ENCODE assay signal across 8 mouse cellular contexts in genomic region chr17:3230231-3231000, GRCm38 (mm10).
A peak's percentile ranks its signal among the peaks of the same experiment; 100 is the strongest.
DNase-seq lines count a peak whose midpoint lies in the region; ATAC-seq and TF ChIP-seq lines count a peak whose summit lies in the region.

No protein-coding gene starts in this region.

- no peak for ATAC-seq in kidney, embryonic 14.5 days (ENCODE audit: low FRiP score, low TSS enrichment)
- peak; percentile 85 for ATAC-seq in forebrain, embryonic 16.5 days
- peak; percentile 83 for ATAC-seq in hindbrain, embryonic 14.5 days (ENCODE audit: low FRiP score)
- ATAC-seq in megakaryocyte-erythroid progenitor cell, adult 5-6 weeks (replicated peaks; ENCODE audit: low FRiP score, low TSS enrichment, poor library complexity, severe bottlenecking): peak; percentile 98

- no peak overlapping the region for H3K4me3 ChIP-seq in kidney, embryonic 14.5 days (ENCODE audit: low read length)
- no peak overlapping the region for H3K4me3 ChIP-seq in cerebellum, adult 2 months (replicated peaks; ENCODE audit: insufficient read depth, low read depth, low read length)
- no peak overlapping the region for H3K4me3 ChIP-seq in forebrain, embryonic 16.5 days (replicated peaks; ENCODE audit: low read length)
- H3K4me3 ChIP-seq in hindbrain, embryonic 14.5 days (replicated peaks; ENCODE audit: low read length): no peak overlapping the region

- H3K9ac ChIP-seq in kidney, embryonic 14.5 days (ENCODE audit: low read depth, low read length): no peak overlapping the region
- no peak overlapping the region for H3K9ac ChIP-seq in forebrain, embryonic 16.5 days (replicated peaks; ENCODE audit: low read depth, low read length)
- H3K9ac ChIP-seq in hindbrain, embryonic 14.5 days: no peak overlapping the region

- no peaks in the 10 kb centered on the region for H3K27me3 ChIP-seq in kidney, embryonic 14.5 days (ENCODE audit: control insufficient read depth, insufficient read depth, low read length)
- no peaks in the 10 kb centered on the region for H3K27me3 ChIP-seq in cerebellum, adult 2 months (ENCODE audit: control insufficient read depth, insufficient read depth, low read length)
- no peaks in the 10 kb centered on the region for H3K27me3 ChIP-seq in forebrain, embryonic 16.5 days (replicated peaks; ENCODE audit: control insufficient read depth, insufficient read depth, low read length)
- no peaks in the 10 kb centered on the region for H3K27me3 ChIP-seq in hindbrain, embryonic 14.5 days (ENCODE audit: control insufficient read depth, insufficient read depth, low read length)

- no peak overlapping the region for H3K4me2 ChIP-seq in kidney, embryonic 14.5 days (replicated peaks; ENCODE audit: low read depth, low read length)
- H3K4me2 ChIP-seq in forebrain, embryonic 16.5 days (ENCODE audit: low read length): no peak overlapping the region
- no peak overlapping the region for H3K4me2 ChIP-seq in hindbrain, embryonic 14.5 days (replicated peaks)

- 77% methylated on average over 17 of the region's 17 CpGs for WGBS in kidney, embryonic 14.5 days
- WGBS in cerebellum, adult 2 months: 67% methylated on average over 17 of the region's 17 CpGs
- WGBS in forebrain, embryonic 16.5 days: 74% methylated on average over 17 of the region's 17 CpGs
- 73% methylated on average over 17 of the region's 17 CpGs for WGBS in hindbrain, embryonic 14.5 days

- peak; percentile 26 for DNase-seq in kidney, adult 11 months
- DNase-seq in cerebellum, adult 2 months: peak; percentile 42 to 53
- peak; percentile 84 for DNase-seq in hindbrain, embryonic 14.5 days (ENCODE audit: low spot score)
- DNase-seq in left cerebral cortex, adult 18-20 months (ENCODE audit: low spot score in 2 of 2): peak; percentile 57 to 66
- DNase-seq in spleen, adult 12 weeks (ENCODE audit: low spot score): peak; percentile 14

- no peak for TF ChIP-seq POLR2A in cerebellum, adult 2 months (IDR thresholded peaks at IDR 0.05; ENCODE audit: borderline replicate concordance, insufficient read depth, low read length)

- no peaks in the 10 kb centered on the region for H3K4me1 ChIP-seq in kidney, embryonic 14.5 days (ENCODE audit: control insufficient read depth, insufficient read depth, low read length)
- H3K4me1 ChIP-seq in cerebellum, adult 2 months (ENCODE audit: control insufficient read depth, insufficient read depth, low read length): no peaks in the 10 kb centered on the region
- peaks cover 15% of the 10 kb centered on the region for H3K4me1 ChIP-seq in forebrain, embryonic 16.5 days (replicated peaks; ENCODE audit: control insufficient read depth, insufficient read depth, low read length)
- H3K4me1 ChIP-seq in hindbrain, embryonic 14.5 days (replicated peaks; ENCODE audit: control insufficient read depth, insufficient read depth, low read length): no peaks in the 10 kb centered on the region

- peak; percentile 87 for TF ChIP-seq CTCF in cerebellum, adult 2 months (IDR thresholded peaks at IDR 0.05; ENCODE audit: borderline replicate concordance, insufficient read depth, low read depth, low read length)

- H3K36me3 ChIP-seq in kidney, embryonic 14.5 days (ENCODE audit: control insufficient read depth, insufficient read depth, low read length): peaks cover 4% of the 10 kb centered on the region; the same call in 1 of the 2 replicates
- peaks cover 4% of the 10 kb centered on the region; the same call in 1 of the 2 replicates for H3K36me3 ChIP-seq in forebrain, embryonic 16.5 days (ENCODE audit: control insufficient read depth, insufficient read depth)
- H3K36me3 ChIP-seq in hindbrain, embryonic 14.5 days (replicated peaks; ENCODE audit: control insufficient read depth, insufficient read depth): no peaks in the 10 kb centered on the region; the same call in 1 of the 2 replicates

- H3K9me3 ChIP-seq in kidney, embryonic 14.5 days (ENCODE audit: control insufficient read depth, low read length): no peaks in the 10 kb centered on the region
- no peaks in the 10 kb centered on the region for H3K9me3 ChIP-seq in forebrain, embryonic 16.5 days (ENCODE audit: control insufficient read depth, low read length)
- H3K9me3 ChIP-seq in hindbrain, embryonic 14.5 days (ENCODE audit: control insufficient read depth, low read length): no peaks in the 10 kb centered on the region

- no peak overlapping the region for H3K27ac ChIP-seq in kidney, embryonic 14.5 days (ENCODE audit: low read depth, low read length)
- H3K27ac ChIP-seq in cerebellum, adult 2 months (ENCODE audit: insufficient read depth, low read length): no peak overlapping the region
- H3K27ac ChIP-seq in forebrain, embryonic 16.5 days (ENCODE audit: low read length): peak overlapping the region; percentile 16
- H3K27ac ChIP-seq in hindbrain, embryonic 14.5 days: 0 out of 2 replicates have a peak overlapping the region, but pooled peaks have one; percentile 39

Comparison
In these comparisons a context has a peak if more than half of its experiments do, and no peak if none do; other contexts are left out.
1. DNase-seq: peak in every context shown above with its lines; median percentile 84 in hindbrain, embryonic 14.5 days; 62 in left cerebral cortex, adult 18-20 months; 48 in cerebellum, adult 2 months; 26 in kidney, adult 11 months; 14 in spleen, adult 12 weeks.
2. H3K27ac ChIP-seq: peak in forebrain, embryonic 16.5 days (single experiment) and hindbrain, embryonic 14.5 days (single experiment); none in kidney, embryonic 14.5 days (single experiment) and cerebellum, adult 2 months (single experiment).